Mouse (Mus musculus) hindbrain, embryonic 16.5 days (tissue): ENCODE results near the gene Eml1. TPM values are rescaled to one million over a fixed set of nuclear protein-coding genes. Genes with fewer than 3 reads are reported as not detected.

Experiments used
- ATAC-seq: fragments of 200-750 bp; cut with Nextera tagmentation; 2 replicates; pipeline ENCODE4 v1.8.0; 2017; ENCODE audit warnings: moderate TSS enrichment, moderate library complexity
- H3K27ac ChIP-seq: fragments of 300-500 bp; sonication (generic); 2 replicates; pipeline ENCODE4 v1.5.1; 2014; ENCODE audit warnings: low read depth, mild to moderate bottlenecking, control low read depth, low read length, moderate library complexity
- H3K27me3 ChIP-seq: fragments of 300-500 bp; sonication (generic); replicated peaks from 2 replicates; pipeline ENCODE4 v1.6.1; 2014; ENCODE audit warnings: low read length; ENCODE audit not compliant: control insufficient read depth, insufficient read depth
- H3K36me3 ChIP-seq: fragments of 300-500 bp; sonication (generic); 2 replicates; pipeline ENCODE4 v1.6.1; 2014; ENCODE audit warnings: mild to moderate bottlenecking, low read length, moderate library complexity, mixed read lengths; ENCODE audit not compliant: control insufficient read depth, insufficient read depth
- H3K4me1 ChIP-seq: fragments of 300-500 bp; sonication (generic); 2 replicates; pipeline ENCODE4 v1.6.1; 2014; ENCODE audit warnings: low read depth, low read length; ENCODE audit not compliant: control insufficient read depth, insufficient read depth
- H3K4me2 ChIP-seq: fragments of 300-500 bp; sonication (generic); 2 replicates; pipeline ENCODE4 v1.6.1; 2014; ENCODE audit warnings: mild to moderate bottlenecking, low read length, control low read depth, moderate library complexity
- H3K4me3 ChIP-seq: fragments of 300-500 bp; sonication (generic); 2 replicates; pipeline ENCODE4 v1.5.1; 2014; ENCODE audit warnings: mild to moderate bottlenecking, low read length, control low read depth, moderate library complexity
- H3K9ac ChIP-seq: fragments of 300-500 bp; sonication (generic); 2 replicates; pipeline ENCODE4 v1.6.1; 2014; ENCODE audit warnings: low read depth, mild to moderate bottlenecking, control low read depth, low read length, moderate library complexity
- H3K9me3 ChIP-seq: fragments of 300-500 bp; sonication (generic); 2 replicates; pipeline ENCODE4 v1.6.1; 2014; ENCODE audit warnings: mild to moderate bottlenecking, low read length, moderate library complexity; ENCODE audit not compliant: control insufficient read depth
- WGBS: fragments of 180-500 bp; shearing (Covaris S2); extraction: QIAGEN DNeasy Blood & Tissue Kit; methylation state at CpG from one replicate; pipeline ENCODE4 v1.1.7; 2014; 5-methylcytosine and 5-hydroxymethylcytosine counted together
- polyA plus RNA-seq: library from polyadenylated mRNA; unstranded; fragments of >200 nt; fragmentation: Nextera tagmentation; extraction: Ambion mirVana; gene quantifications from 2 replicates; pipeline ENCODE4 v1.2.1, GENCODE M21; 2015

Eml1 gene
- polyA plus RNA-seq, 1 experiment from 2014 or later, result 59.3 TPM

- H3K4me3 ChIP-seq, result no peak overlapping the region
- ATAC-seq, result no peak
- H3K9me3 ChIP-seq, result no peaks in the 10 kb centered on the region
- no peaks in the 10 kb centered on the region for H3K27me3 ChIP-seq
- H3K4me2 ChIP-seq, result no peak overlapping the region
- H3K4me1 ChIP-seq, result peaks cover 17% of the 10 kb centered on the region
- no peak overlapping the region for H3K9ac ChIP-seq
- no peak overlapping the region for H3K27ac ChIP-seq
- H3K36me3 ChIP-seq, result no peaks in the 10 kb centered on the region
- 55% methylated on average over 3 of the region's 3 CpGs for WGBS
Measured at GRCm38 (mm10) chr12:108430964-108431363, 60.2 kb downstream of the Eml1 start.

DNA sequence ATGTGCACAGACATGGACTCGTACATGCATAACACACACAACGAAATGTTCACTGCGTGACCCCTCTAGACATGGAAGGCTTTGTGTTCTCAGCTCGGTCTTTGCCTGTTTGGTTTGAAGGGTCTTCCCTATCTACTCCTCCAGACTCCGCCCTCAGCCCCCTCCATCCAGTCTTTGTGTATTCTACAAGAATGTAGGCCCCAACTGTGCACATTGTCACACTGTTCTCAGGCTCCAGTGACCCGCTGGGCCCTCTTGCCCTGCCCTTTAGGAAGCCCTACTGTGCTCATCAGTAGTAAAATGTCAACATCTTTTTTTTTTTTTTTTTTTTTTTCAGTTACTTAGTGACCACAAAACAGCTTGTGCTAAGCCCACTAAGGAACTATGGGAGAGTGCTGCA, 61.0 kb downstream of the Eml1 start:
- peaks cover 19% of the 10 kb centered on the region for H3K4me1 ChIP-seq
- H3K27me3 ChIP-seq, result no peaks in the 10 kb centered on the region
- H3K36me3 ChIP-seq, result no peaks in the 10 kb centered on the region
- no peak overlapping the region for H3K4me3 ChIP-seq
- ATAC-seq, result no peak
- H3K9ac ChIP-seq, result no peak overlapping the region
- H3K27ac ChIP-seq, result no peak overlapping the region
- H3K4me2 ChIP-seq, result no peak overlapping the region
- H3K9me3 ChIP-seq, result no peaks in the 10 kb centered on the region
- WGBS, result 25% methylated on average over 6 of the region's 6 CpGs

- no peak overlapping the region for H3K9ac ChIP-seq
- no peaks in the 10 kb centered on the region for H3K9me3 ChIP-seq
- H3K4me2 ChIP-seq, result no peak overlapping the region
- no peak overlapping the region for H3K4me3 ChIP-seq
- peak; percentile 34; the same call in 1 of the 2 replicates for ATAC-seq
- H3K4me1 ChIP-seq, result peaks cover 19% of the 10 kb centered on the region
- no peak overlapping the region for H3K27ac ChIP-seq
- WGBS, result 51% methylated on average over 5 of the region's 5 CpGs
- no peaks in the 10 kb centered on the region for H3K27me3 ChIP-seq
- no peaks in the 10 kb centered on the region for H3K36me3 ChIP-seq
Measured at GRCm38 (mm10) chr12:108432578-108432977, 61.8 kb downstream of the Eml1 start.

- no peaks in the 10 kb centered on the region for H3K36me3 ChIP-seq
- H3K4me3 ChIP-seq, result no peak overlapping the region
- no peaks in the 10 kb centered on the region for H3K9me3 ChIP-seq
- H3K4me2 ChIP-seq, result no peak overlapping the region
- peaks cover 19% of the 10 kb centered on the region for H3K4me1 ChIP-seq
- H3K9ac ChIP-seq, result no peak overlapping the region
- H3K27ac ChIP-seq, result no peak overlapping the region
- ATAC-seq, result peak; percentile 41
- WGBS, result 47% methylated on average over 16 of the region's 16 CpGs
- H3K27me3 ChIP-seq, result no peaks in the 10 kb centered on the region
Measured at GRCm38 (mm10) chr12:108433030-108433429, 62.3 kb downstream of the Eml1 start.

DNA sequence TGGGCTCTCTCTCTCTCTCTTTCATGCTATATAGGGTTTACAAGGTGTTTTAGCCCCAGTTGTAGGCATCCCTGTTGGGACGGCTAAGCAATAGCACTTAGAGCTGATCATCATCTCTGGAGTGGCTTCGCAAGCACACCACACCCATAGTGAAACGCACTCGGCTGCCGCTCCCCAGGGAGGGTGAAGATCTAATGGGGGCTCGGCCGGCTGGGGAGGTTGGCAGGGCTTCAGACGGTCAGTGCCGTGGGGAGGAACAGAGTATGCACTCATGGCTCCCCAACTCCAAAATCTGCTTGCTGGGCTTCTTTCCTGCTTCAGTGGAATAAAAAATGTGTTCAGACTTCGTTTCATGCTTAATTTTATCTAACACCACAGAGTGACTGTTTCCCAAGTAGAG, 62.7 kb downstream of the Eml1 start:
- H3K27me3 ChIP-seq, result no peaks in the 10 kb centered on the region
- peak overlapping the region; percentile 59 for H3K27ac ChIP-seq

GRCm38 (mm10) chr12:108435444-108436015, 64.8 kb downstream of the Eml1 start:
- Histone ChIP-seq H3K4me2 (no peak overlapping the region), H3K4me1 (peaks cover 19% of the 10 kb centered on the region), H3K4me3 (no peak overlapping the region), H3K27me3 (no peaks in the 10 kb centered on the region), H3K9ac (no peak overlapping the region), H3K9me3 (no peaks in the 10 kb centered on the region), H3K27ac (peak overlapping the region; percentile 2; the same call in 1 of the 2 replicates), H3K36me3 (no peaks in the 10 kb centered on the region)
- no peak for ATAC-seq
- WGBS, result 54% methylated on average over 12 of the region's 12 CpGs

More for the DNA sequence above, 62.7 kb downstream of the Eml1 start:
- H3K9me3 ChIP-seq, result no peaks in the 10 kb centered on the region
- no peak overlapping the region for H3K4me3 ChIP-seq
- H3K36me3 ChIP-seq, result no peaks in the 10 kb centered on the region
- no peak for ATAC-seq
- H3K9ac ChIP-seq, result no peak overlapping the region
- peaks cover 19% of the 10 kb centered on the region for H3K4me1 ChIP-seq
- no peak overlapping the region for H3K4me2 ChIP-seq
- WGBS, result 50% methylated on average over 10 of the region's 10 CpGs

DNA sequence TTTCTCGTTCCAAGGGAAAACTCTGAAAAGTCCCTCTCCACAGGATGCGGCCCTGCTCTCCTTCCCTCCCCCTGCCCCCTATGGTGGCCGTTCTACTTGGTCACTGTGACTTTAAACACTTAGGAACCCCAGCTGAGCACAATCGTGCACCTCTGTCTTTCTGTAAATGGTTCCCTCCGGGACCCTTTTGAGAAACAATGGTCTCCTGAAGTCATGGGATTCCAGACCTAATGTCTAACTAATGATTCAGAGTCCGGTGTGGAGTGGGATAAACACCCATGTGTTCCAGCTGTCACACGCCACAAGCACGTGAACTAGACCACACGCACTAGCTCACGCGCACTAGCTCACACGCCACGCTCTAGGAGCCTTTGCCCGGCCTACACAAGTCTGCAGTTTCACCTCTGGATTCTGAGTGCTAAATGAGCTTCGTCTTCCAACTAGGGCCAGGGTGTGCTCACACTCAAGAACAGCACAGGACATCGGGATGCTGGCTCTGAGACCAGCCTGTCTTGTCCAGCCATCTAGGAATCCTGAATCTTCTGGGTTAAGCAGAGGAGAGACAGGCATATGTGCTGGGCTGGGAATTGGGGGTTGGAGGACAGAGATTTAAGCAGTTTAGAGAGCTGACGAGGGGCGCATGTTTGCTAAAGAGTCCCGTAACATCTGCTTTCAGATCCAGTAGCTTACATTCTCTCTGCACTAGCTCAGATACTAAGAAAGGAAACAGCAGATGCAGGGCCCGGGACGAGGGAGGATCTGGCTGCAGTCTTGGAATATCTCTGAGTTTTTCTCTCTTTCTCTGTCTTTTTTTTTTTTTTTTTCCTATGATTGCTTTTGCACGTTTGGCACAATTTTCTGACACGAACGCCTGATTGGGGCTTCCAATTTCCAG, 65.5 kb downstream of the Eml1 start:
- ATAC-seq, result no peak
- WGBS, result 55% methylated on average over 24 of the region's 24 CpGs
- Histone ChIP-seq H3K4me1 (peaks cover 19% of the 10 kb centered on the region), H3K36me3 (no peaks in the 10 kb centered on the region), H3K27me3 (no peaks in the 10 kb centered on the region), H3K27ac (peak overlapping the region; percentile 59; the same call in 1 of the 2 replicates), H3K4me3 (no peak overlapping the region), H3K9me3 (no peaks in the 10 kb centered on the region), H3K9ac (0 out of 2 replicates have a peak overlapping the region, but pooled peaks have one; percentile 33), H3K4me2 (no peak overlapping the region)

GRCm38 (mm10) chr12:108437446-108437845, 66.7 kb downstream of the Eml1 start:
- no peak overlapping the region for H3K27ac ChIP-seq
- ATAC-seq, result no peak
- no peak overlapping the region for H3K9ac ChIP-seq
- 90% methylated on average over 13 of the region's 13 CpGs for WGBS
- no peaks in the 10 kb centered on the region for H3K36me3 ChIP-seq
- no peaks in the 10 kb centered on the region for H3K27me3 ChIP-seq
- H3K4me3 ChIP-seq, result no peak overlapping the region
- peaks cover 15% of the 10 kb centered on the region for H3K4me1 ChIP-seq
- no peaks in the 10 kb centered on the region for H3K9me3 ChIP-seq
- no peak overlapping the region for H3K4me2 ChIP-seq

- Histone ChIP-seq H3K4me3 (no peak overlapping the region), H3K4me1 (peaks cover 13% of the 10 kb centered on the region), H3K9ac (no peak overlapping the region; the same call in 1 of the 2 replicates), H3K27ac (no peak overlapping the region), H3K9me3 (no peaks in the 10 kb centered on the region), H3K4me2 (no peak overlapping the region), H3K36me3 (no peaks in the 10 kb centered on the region), H3K27me3 (no peaks in the 10 kb centered on the region)
- ATAC-seq, result peak; percentile 43; the same call in 1 of the 2 replicates
- WGBS, result 7% methylated on average over 10 of the region's 10 CpGs
Measured at GRCm38 (mm10) chr12:108443271-108443670, 72.5 kb downstream of the Eml1 start.
